Mouse (Mus musculus): ENCODE measurements at regions not wholly inside any gene's neighbourhood (a gene's known extent, or its start where the extent isn't known, plus 50 kb on each side); places are given as distances from the start of the nearest gene placed in this dataset.

DNA sequence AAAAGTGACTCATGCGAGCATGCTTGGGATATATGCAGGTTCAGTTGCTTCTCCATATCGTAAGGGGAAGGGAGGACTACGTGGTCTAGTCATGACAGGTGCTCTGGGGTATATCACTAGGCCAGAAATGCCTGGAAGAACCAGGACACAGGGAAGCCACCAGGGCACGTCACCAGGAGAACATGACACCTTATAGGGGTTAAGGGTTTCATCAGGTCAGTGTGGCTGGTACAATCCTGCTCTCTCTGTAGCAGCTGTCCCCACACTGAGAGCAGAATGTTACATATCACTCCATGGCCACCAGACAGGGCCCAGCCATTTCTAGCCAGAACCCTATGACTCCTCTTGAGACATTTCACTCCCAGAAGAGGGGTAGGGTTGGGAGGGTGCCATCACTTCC lies 72.1 kb upstream of the Adpgk start:
- Histone ChIP-seq H3K9ac (replicated peaks; ENCODE audit: low read depth, low read length) (no peak overlapping the region), H3K36me3 (replicated peaks; ENCODE audit: control insufficient read depth, insufficient read depth, low read length) (no peaks in the 10 kb centered on the region), H3K9me3 (replicated peaks; ENCODE audit: control insufficient read depth, low read length) (no peaks in the 10 kb centered on the region), H3K27me3 (ENCODE audit: control insufficient read depth, insufficient read depth, low read length) (no peaks in the 10 kb centered on the region), H3K27ac (ENCODE audit: low read depth) (no peak overlapping the region), H3K4me1 (ENCODE audit: control insufficient read depth, insufficient read depth) (no peaks in the 10 kb centered on the region), H3K4me3 (ENCODE audit: low read depth, low read length) (no peak overlapping the region), H3K4me2 (ENCODE audit: low read depth, low read length) (no peak overlapping the region)
- WGBS: 33% methylated on average over 4 of the region's 4 CpGs
- ATAC-seq (ENCODE audit: insufficient read depth, low read depth) (no peak), DNase-seq (ENCODE audit: low spot score) (no peak)
- TF ChIP-seq EP300 (IDR thresholded peaks at IDR 0.05; ENCODE audit: low read depth) (no peak), CTCF (IDR thresholded peaks at IDR 0.05; ENCODE audit: low read depth) (no peak)

DNA sequence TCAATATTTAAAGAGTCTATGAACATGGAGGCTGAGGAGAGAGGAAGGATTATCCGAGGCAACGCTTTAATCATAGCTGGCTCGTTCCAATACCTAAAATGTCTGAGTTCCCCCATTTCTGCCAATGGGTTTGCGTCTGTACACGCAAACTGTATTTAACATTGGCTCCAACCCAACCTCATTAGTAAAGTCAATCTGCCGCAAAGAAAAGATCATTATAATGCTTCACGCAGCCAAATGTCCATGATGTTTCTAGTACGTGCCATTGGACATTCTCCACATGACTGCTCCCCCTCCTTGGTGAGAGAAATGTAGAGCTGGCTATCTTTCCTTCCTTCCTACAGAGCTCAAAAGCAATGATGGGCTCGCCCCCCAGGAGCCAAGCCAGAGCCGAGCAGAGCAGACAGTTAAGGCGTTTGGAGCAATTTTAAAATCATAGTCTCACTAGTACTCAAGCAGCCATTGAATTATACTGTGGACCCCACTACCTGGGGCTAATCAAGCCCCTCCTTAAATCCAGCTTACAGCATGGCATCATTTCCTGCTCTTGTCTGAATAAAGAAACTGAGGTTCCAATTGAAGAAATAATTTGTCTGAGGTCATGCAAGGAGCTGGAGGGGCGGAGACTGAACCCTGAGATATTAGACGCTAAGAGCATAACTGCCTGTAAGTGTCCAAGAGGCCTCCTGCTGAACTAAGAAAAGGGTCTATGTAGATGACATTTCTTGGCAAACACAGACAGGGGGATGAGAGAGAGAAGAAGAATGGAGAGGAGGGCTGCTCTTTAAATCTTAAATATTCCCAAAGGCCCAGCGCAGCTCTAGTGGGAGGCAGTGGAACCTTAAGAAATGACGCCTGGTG lies 88.5 kb upstream of the Adpgk start:
- no peak for TF ChIP-seq CTCF (IDR thresholded peaks at IDR 0.05; ENCODE audit: low read depth)
- TF ChIP-seq EP300 (IDR thresholded peaks at IDR 0.05; ENCODE audit: low read depth): no peak

DNA sequence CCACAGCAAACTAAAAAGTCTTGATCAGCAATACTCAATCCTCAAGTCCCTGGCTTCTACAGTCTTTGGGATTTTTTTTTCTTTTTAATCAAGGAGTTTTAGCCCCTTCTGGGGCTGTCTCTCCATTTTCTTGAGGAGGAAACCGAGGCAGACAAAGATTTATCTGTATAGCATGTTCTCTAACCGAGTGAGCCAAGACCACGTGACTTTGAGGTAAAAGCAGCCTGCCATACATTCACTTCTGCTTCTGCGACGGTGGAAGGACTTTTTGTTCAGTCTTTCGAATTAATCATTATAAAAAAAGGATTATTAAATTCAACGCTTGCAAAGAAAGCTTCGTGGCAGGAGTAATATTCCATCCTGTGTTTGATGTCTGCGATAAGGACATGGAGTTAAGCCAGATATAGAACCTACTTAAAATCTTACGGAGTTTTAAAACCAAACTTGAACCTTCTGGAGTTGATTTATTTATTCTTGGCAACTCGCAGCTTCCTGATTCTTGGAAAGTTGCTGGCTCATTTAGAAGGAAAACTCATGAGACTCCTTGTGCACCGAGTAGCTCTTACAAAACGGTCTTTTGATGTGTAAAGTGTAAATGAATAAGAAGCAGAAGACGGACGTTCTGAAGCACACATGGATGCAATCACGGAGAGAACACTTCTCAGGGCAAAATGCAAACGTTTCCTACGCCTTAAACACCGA lies 91.7 kb upstream of the Adpgk start:
- Histone ChIP-seq H3K27ac (ENCODE audit: low read depth) (no peak overlapping the region), H3K4me2 (ENCODE audit: low read depth, low read length) (no peak overlapping the region), H3K9me3 (replicated peaks; ENCODE audit: control insufficient read depth, low read length) (no peaks in the 10 kb centered on the region), H3K36me3 (replicated peaks; ENCODE audit: control insufficient read depth, insufficient read depth, low read length) (no peaks in the 10 kb centered on the region), H3K4me3 (ENCODE audit: low read depth, low read length) (peak overlapping the region; percentile 1; the same call in 1 of the 2 replicates), H3K4me1 (ENCODE audit: control insufficient read depth, insufficient read depth) (no peaks in the 10 kb centered on the region), H3K9ac (replicated peaks; ENCODE audit: low read depth, low read length) (no peak overlapping the region), H3K27me3 (ENCODE audit: control insufficient read depth, insufficient read depth, low read length) (no peaks in the 10 kb centered on the region)
- ATAC-seq (ENCODE audit: insufficient read depth, low read depth) (no peak), DNase-seq (ENCODE audit: low spot score) (no peak)
- TF ChIP-seq EP300 (IDR thresholded peaks at IDR 0.05; ENCODE audit: low read depth): no peak
- no peak for TF ChIP-seq CTCF (IDR thresholded peaks at IDR 0.05; ENCODE audit: low read depth)
- WGBS: 73% methylated on average over 19 of the region's 19 CpGs

More for the DNA sequence above, 88.5 kb upstream of the Adpgk start:
- Histone ChIP-seq H3K27me3 (ENCODE audit: control insufficient read depth, insufficient read depth, low read length) (no peaks in the 10 kb centered on the region), H3K36me3 (replicated peaks; ENCODE audit: control insufficient read depth, insufficient read depth, low read length) (no peaks in the 10 kb centered on the region), H3K27ac (ENCODE audit: low read depth) (no peak overlapping the region), H3K4me2 (ENCODE audit: low read depth, low read length) (no peak overlapping the region), H3K9me3 (replicated peaks; ENCODE audit: control insufficient read depth, low read length) (no peaks in the 10 kb centered on the region), H3K4me1 (ENCODE audit: control insufficient read depth, insufficient read depth) (no peaks in the 10 kb centered on the region), H3K4me3 (ENCODE audit: low read depth, low read length) (no peak overlapping the region), H3K9ac (replicated peaks; ENCODE audit: low read depth, low read length) (no peak overlapping the region)
- 81% methylated on average over 15 of the region's 15 CpGs for WGBS
- DNase-seq (ENCODE audit: low spot score) (no peak), ATAC-seq (ENCODE audit: insufficient read depth, low read depth) (no peak)

DNA sequence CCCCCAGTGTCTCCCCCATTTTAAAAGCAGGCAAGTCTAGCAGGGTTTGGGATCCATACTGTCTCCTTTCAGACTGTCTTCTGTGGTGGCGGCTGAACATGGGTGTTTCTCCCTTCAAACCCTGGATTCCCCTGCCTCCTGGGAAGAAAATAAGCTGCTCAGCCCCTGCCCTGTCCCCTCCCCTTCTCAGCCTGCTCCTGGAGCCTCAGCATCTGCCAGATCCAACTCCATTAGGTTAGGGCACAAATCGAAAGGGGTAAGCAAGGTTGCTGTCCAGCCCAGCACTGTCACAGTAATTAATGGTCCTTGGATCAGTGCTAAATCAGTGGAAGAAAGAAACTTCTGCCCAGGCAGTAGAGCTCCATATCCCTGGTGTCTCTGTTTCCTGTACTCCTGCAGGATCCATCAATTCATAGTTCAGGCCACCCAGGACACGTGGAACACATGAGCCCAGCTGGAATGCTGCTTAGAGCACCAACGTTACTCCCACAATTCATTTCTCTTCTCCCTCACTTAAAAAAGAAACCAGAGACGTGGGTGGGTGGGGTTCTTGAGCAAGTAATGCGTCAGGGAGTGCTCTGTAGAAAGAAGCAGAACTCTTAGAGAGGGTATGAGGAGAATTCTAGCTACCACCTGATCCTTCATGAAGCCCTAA lies 93.0 kb upstream of the Adpgk start:
- Histone ChIP-seq H3K9me3 (replicated peaks; ENCODE audit: control insufficient read depth, low read length) (no peaks in the 10 kb centered on the region), H3K27ac (ENCODE audit: low read depth) (no peak overlapping the region), H3K9ac (replicated peaks; ENCODE audit: low read depth, low read length) (no peak overlapping the region), H3K4me1 (ENCODE audit: control insufficient read depth, insufficient read depth) (no peaks in the 10 kb centered on the region), H3K4me2 (ENCODE audit: low read depth, low read length) (no peak overlapping the region), H3K27me3 (ENCODE audit: control insufficient read depth, insufficient read depth, low read length) (no peaks in the 10 kb centered on the region), H3K4me3 (ENCODE audit: low read depth, low read length) (no peak overlapping the region), H3K36me3 (replicated peaks; ENCODE audit: control insufficient read depth, insufficient read depth, low read length) (no peaks in the 10 kb centered on the region)
- TF ChIP-seq CTCF (IDR thresholded peaks at IDR 0.05; ENCODE audit: low read depth) (no peak), EP300 (IDR thresholded peaks at IDR 0.05; ENCODE audit: low read depth) (no peak)
- 47% methylated on average over 6 of the region's 6 CpGs for WGBS
- no peak for ATAC-seq (ENCODE audit: insufficient read depth, low read depth)
- DNase-seq (ENCODE audit: low spot score): no peak

DNA sequence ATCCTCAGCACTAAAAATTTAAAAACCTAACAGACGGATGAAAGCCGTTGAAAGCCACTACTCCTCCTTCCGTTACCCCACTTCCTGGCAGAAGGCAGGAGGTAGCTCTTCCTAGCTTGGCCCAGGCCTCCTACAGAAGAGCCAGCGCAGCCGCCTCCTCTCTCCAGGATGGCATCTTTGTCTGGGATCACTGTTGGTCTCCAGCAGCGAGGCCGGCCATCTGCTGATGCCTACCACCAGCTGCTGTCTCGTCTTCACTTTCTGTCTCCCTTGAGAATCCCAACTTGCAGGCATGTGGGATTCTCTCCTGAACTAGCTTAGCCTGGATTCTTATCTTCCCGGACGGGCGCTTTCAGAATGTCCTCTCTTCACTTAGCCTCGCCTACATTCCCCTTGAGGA lies 93.9 kb upstream of the Adpgk start:
- Histone ChIP-seq H3K27ac (ENCODE audit: low read depth) (no peak overlapping the region), H3K36me3 (replicated peaks; ENCODE audit: control insufficient read depth, insufficient read depth, low read length) (no peaks in the 10 kb centered on the region), H3K4me3 (ENCODE audit: low read depth, low read length) (no peak overlapping the region), H3K27me3 (ENCODE audit: control insufficient read depth, insufficient read depth, low read length) (no peaks in the 10 kb centered on the region), H3K9ac (replicated peaks; ENCODE audit: low read depth, low read length) (no peak overlapping the region), H3K9me3 (replicated peaks; ENCODE audit: control insufficient read depth, low read length) (no peaks in the 10 kb centered on the region), H3K4me2 (ENCODE audit: low read depth, low read length) (no peak overlapping the region), H3K4me1 (ENCODE audit: control insufficient read depth, insufficient read depth) (no peaks in the 10 kb centered on the region)
- no peak for ATAC-seq (ENCODE audit: insufficient read depth, low read depth)
- TF ChIP-seq EP300 (IDR thresholded peaks at IDR 0.05; ENCODE audit: low read depth) (no peak), CTCF (IDR thresholded peaks at IDR 0.05; ENCODE audit: low read depth) (no peak)
- 46% methylated on average over 12 of the region's 12 CpGs for WGBS
- no peak for DNase-seq (ENCODE audit: low spot score)
